Mouse (Mus musculus): ENCODE data around the gene Rcor2.

The Rcor2 gene

GRCm38 (mm10) chr19:7267091-7267741 is at the start of gene Rcor2:
TSS of gene Rcor2 (plus strand) at chr19:7267325.
- peak; percentile 67 for DNase-seq

GRCm38 (mm10) chr19:7217926-7218267 is 49.2 kb upstream of the Rcor2 start:
- no peak for DNase-seq

GRCm38 (mm10) chr19:7218753-7219152 is 48.4 kb upstream of the Rcor2 start:
- no peak for DNase-seq

- DNase-seq: no peak
These were observed 44.9 kb upstream of the Rcor2 start for GRCm38 (mm10) chr19:7222196-7222595.

GRCm38 (mm10) chr19:7223488-7223887 is 43.6 kb upstream of the Rcor2 start:
- no peak for DNase-seq

- DNase-seq: no peak
These were observed 42.9 kb upstream of the Rcor2 start for GRCm38 (mm10) chr19:7224253-7224652.

- no peak for DNase-seq
These were observed 41.9 kb upstream of the Rcor2 start for GRCm38 (mm10) chr19:7225096-7225690.

GRCm38 (mm10) chr19:7226511-7226914 is 40.6 kb upstream of the Rcor2 start:
- DNase-seq: no peak

- DNase-seq: peak; percentile 83
These were observed 32.4 kb upstream of the Rcor2 start for GRCm38 (mm10) chr19:7234537-7235221.

GRCm38 (mm10) chr19:7235461-7235860 is 31.7 kb upstream of the Rcor2 start:
- no peak for DNase-seq

- no peak for DNase-seq
These were observed 31.1 kb upstream of the Rcor2 start for GRCm38 (mm10) chr19:7236011-7236410.

GRCm38 (mm10) chr19:7236742-7237141 is 30.4 kb upstream of the Rcor2 start:
- DNase-seq: no peak

GRCm38 (mm10) chr19:7239574-7239973 is 27.6 kb upstream of the Rcor2 start:
- DNase-seq: no peak

GRCm38 (mm10) chr19:7240291-7240690 is 26.8 kb upstream of the Rcor2 start:
- DNase-seq: peak; percentile 40

GRCm38 (mm10) chr19:7240782-7241690 is 26.1 kb upstream of the Rcor2 start, which contains the start of gene Naa40:
TSS of gene Naa40 (minus strand) at chr19:7241183.
- peak; percentile 95 for DNase-seq

- no peak for DNase-seq
These were observed 21.1 kb upstream of the Rcor2 start for GRCm38 (mm10) chr19:7246021-7246420.

GRCm38 (mm10) chr19:7257881-7258280 is 9.2 kb upstream of the Rcor2 start:
- DNase-seq: no peak

- DNase-seq: no peak
These were observed 5.6 kb upstream of the Rcor2 start for GRCm38 (mm10) chr19:7261476-7261875.

GRCm38 (mm10) chr19:7261964-7262363 is 5.2 kb upstream of the Rcor2 start:
- DNase-seq: no peak

- no peak for DNase-seq
These were observed 4.5 kb upstream of the Rcor2 start for GRCm38 (mm10) chr19:7262592-7262991.

GRCm38 (mm10) chr19:7264088-7264765 is 2.9 kb upstream of the Rcor2 start:
- peak; percentile 89 for DNase-seq

- DNase-seq: no peak
These were observed 2.3 kb upstream of the Rcor2 start for GRCm38 (mm10) chr19:7264766-7265331.
